Mouse (Mus musculus) midbrain, embryonic 13.5 days (tissue): ENCODE measurements around the gene Nme8. TPM values are rescaled to one million over a fixed set of nuclear protein-coding genes. Genes with fewer than 3 reads are reported as not detected.

Experiments used
- ATAC-seq: fragments of 200-750 bp; cut with Nextera tagmentation; 2 replicates; pipeline ENCODE4 v1.8.0; 2017; ENCODE audit warnings: mild to moderate bottlenecking, moderate TSS enrichment, moderate library complexity
- H3K27ac ChIP-seq: fragments of 300-500 bp; sonication (generic); 2 replicates; pipeline ENCODE4 v1.5.1; 2015; ENCODE audit warnings: inconsistent platforms, mild to moderate bottlenecking, moderate library complexity
- H3K27me3 ChIP-seq: fragments of 300-500 bp; sonication (generic); 2 replicates; pipeline ENCODE4 v1.6.1; 2015; ENCODE audit warnings: mild to moderate bottlenecking, inconsistent platforms
- H3K36me3 ChIP-seq: fragments of 300-500 bp; sonication (generic); 2 replicates; pipeline ENCODE4 v1.6.1; 2015; ENCODE audit warnings: mild to moderate bottlenecking, inconsistent platforms
- H3K4me1 ChIP-seq: fragments of 300-500 bp; sonication (generic); replicated peaks from 2 replicates; pipeline ENCODE4 v1.6.1; 2015; ENCODE audit warnings: inconsistent platforms
- H3K4me2 ChIP-seq: fragments of 300-500 bp; sonication (generic); replicated peaks from 2 replicates; pipeline ENCODE4 v1.6.1; 2015; ENCODE audit warnings: moderate library complexity, mild to moderate bottlenecking, inconsistent platforms
- H3K4me3 ChIP-seq: fragments of 300-500 bp; sonication (generic); replicated peaks from 2 replicates; pipeline ENCODE4 v1.5.1; 2015; ENCODE audit warnings: mild to moderate bottlenecking, inconsistent platforms
- H3K9ac ChIP-seq: fragments of 300-500 bp; sonication (generic); replicated peaks from 2 replicates; pipeline ENCODE4 v1.6.1; 2015; ENCODE audit warnings: mild to moderate bottlenecking, inconsistent platforms
- H3K9me3 ChIP-seq: fragments of 300-500 bp; sonication (generic); 2 replicates; pipeline ENCODE4 v1.6.1; 2016; ENCODE audit warnings: mild to moderate bottlenecking, inconsistent platforms
- WGBS: fragments of 180-500 bp; shearing (Covaris S2); methylation state at CpG from one replicate; pipeline ENCODE4 v1.1.7; 2015; 5-methylcytosine and 5-hydroxymethylcytosine counted together
- polyA plus RNA-seq: library from polyadenylated mRNA; unstranded; fragments of >200 nt; fragmentation: Nextera tagmentation; extraction: Ambion mirVana; gene quantifications from 2 replicates; pipeline ENCODE4 v1.2.1, GENCODE M21; 2015

Gene Nme8
- not detected in 2 replicates for polyA plus RNA-seq

GRCm38 (mm10) chr13:19697790-19698189, at the start of gene Nme8:
Nme8 (minus strand) TSS chr13:19697794.
- WGBS = 24% methylated on average over 7 of the region's 7 CpGs

GRCm38 (mm10) chr13:19745741-19746140, 48.1 kb upstream of the Nme8 start:
- H3K9ac ChIP-seq = no peak overlapping the region
- H3K4me2 ChIP-seq = no peak overlapping the region
- H3K4me1 ChIP-seq = no peaks in the 10 kb centered on the region
- H3K9me3 ChIP-seq = no peaks in the 10 kb centered on the region
- no peaks in the 10 kb centered on the region for H3K36me3 ChIP-seq
- H3K27ac ChIP-seq = no peak overlapping the region
- no peaks in the 10 kb centered on the region for H3K27me3 ChIP-seq
- no peak overlapping the region for H3K4me3 ChIP-seq
- ATAC-seq = no peak
- 53% methylated on average over 2 of the region's 2 CpGs for WGBS

More at GRCm38 (mm10) chr13:19697790-19698189, at the start of gene Nme8:
- no peak within 1 kb of the TSS for H3K27ac ChIP-seq
- no peak within 1 kb of the TSS for H3K9ac ChIP-seq
- no peaks in the 10 kb centered on the region for H3K4me1 ChIP-seq
- no peak within 1 kb of the TSS for H3K4me2 ChIP-seq
- no peaks in the 10 kb centered on the region for H3K9me3 ChIP-seq
- ATAC-seq = 0 out of 2 replicates have a peak, but pooled peaks have one; percentile 17
- no peak within 1 kb of the TSS for H3K4me3 ChIP-seq
- no peaks in the 10 kb centered on the region for H3K36me3 ChIP-seq
- H3K27me3 ChIP-seq = 0 out of 2 replicates have a peak, but pooled peaks cover 5% of the 10 kb centered on the region

- H3K4me1 ChIP-seq = no peaks in the 10 kb centered on the region
- 92% methylated on average over 5 of the region's 5 CpGs for WGBS
- H3K4me3 ChIP-seq = no peak overlapping the region
- H3K9ac ChIP-seq = no peak overlapping the region
- no peak overlapping the region for H3K27ac ChIP-seq
- no peaks in the 10 kb centered on the region for H3K36me3 ChIP-seq
- no peaks in the 10 kb centered on the region for H3K27me3 ChIP-seq
- ATAC-seq = no peak
- H3K4me2 ChIP-seq = no peak overlapping the region
- no peaks in the 10 kb centered on the region for H3K9me3 ChIP-seq
Observed at GRCm38 (mm10) chr13:19744536-19744935, 46.9 kb upstream of the Nme8 start.

GRCm38 (mm10) chr13:19734597-19734996, 37.0 kb upstream of the Nme8 start:
- Histone ChIP-seq H3K9me3 (no peaks in the 10 kb centered on the region), H3K27ac (no peak overlapping the region), H3K4me1 (no peaks in the 10 kb centered on the region), H3K27me3 (no peaks in the 10 kb centered on the region), H3K4me3 (no peak overlapping the region), H3K4me2 (no peak overlapping the region), H3K36me3 (no peaks in the 10 kb centered on the region), H3K9ac (no peak overlapping the region)
- 91% methylated on average over 5 of the region's 5 CpGs for WGBS
- no peak for ATAC-seq

- Histone ChIP-seq H3K27ac (no peak overlapping the region), H3K27me3 (no peaks in the 10 kb centered on the region), H3K4me2 (no peak overlapping the region), H3K4me3 (no peak overlapping the region), H3K4me1 (no peaks in the 10 kb centered on the region), H3K9ac (no peak overlapping the region), H3K9me3 (no peaks in the 10 kb centered on the region), H3K36me3 (no peaks in the 10 kb centered on the region)
- ATAC-seq = no peak
- WGBS = 83% methylated on average over 2 of the region's 2 CpGs
Observed at GRCm38 (mm10) chr13:19730826-19731225, 33.2 kb upstream of the Nme8 start.

- Histone ChIP-seq H3K4me1 (no peaks in the 10 kb centered on the region), H3K27me3 (no peaks in the 10 kb centered on the region), H3K9me3 (no peaks in the 10 kb centered on the region), H3K36me3 (no peaks in the 10 kb centered on the region), H3K27ac (no peak overlapping the region), H3K4me3 (no peak overlapping the region), H3K4me2 (no peak overlapping the region), H3K9ac (no peak overlapping the region)
- ATAC-seq = no peak
- WGBS = 77% methylated on average over 5 of the region's 5 CpGs
Observed at GRCm38 (mm10) chr13:19718954-19719353, 21.4 kb upstream of the Nme8 start.

- no peak overlapping the region for H3K27ac ChIP-seq
- WGBS = 73% methylated on average over 2 of the region's 2 CpGs
- no peaks in the 10 kb centered on the region for H3K9me3 ChIP-seq
- H3K36me3 ChIP-seq = no peaks in the 10 kb centered on the region
- H3K4me2 ChIP-seq = no peak overlapping the region
- H3K4me3 ChIP-seq = no peak overlapping the region
- no peaks in the 10 kb centered on the region for H3K27me3 ChIP-seq
- no peak for ATAC-seq
- H3K4me1 ChIP-seq = no peaks in the 10 kb centered on the region
- H3K9ac ChIP-seq = no peak overlapping the region
Observed at GRCm38 (mm10) chr13:19717201-19717600, 19.6 kb upstream of the Nme8 start.

- WGBS = 31% methylated on average over 4 of the region's 4 CpGs
- no peaks in the 10 kb centered on the region for H3K9me3 ChIP-seq
- no peaks in the 10 kb centered on the region for H3K36me3 ChIP-seq
- H3K4me1 ChIP-seq = no peaks in the 10 kb centered on the region
- H3K27ac ChIP-seq = no peak overlapping the region
- H3K4me2 ChIP-seq = no peak overlapping the region
- no peak for ATAC-seq
- no peak overlapping the region for H3K9ac ChIP-seq
- H3K27me3 ChIP-seq = no peaks in the 10 kb centered on the region
- H3K4me3 ChIP-seq = no peak overlapping the region
Observed at GRCm38 (mm10) chr13:19703806-19704205, 6.2 kb upstream of the Nme8 start.

GRCm38 (mm10) chr13:19701443-19702078, 4.0 kb upstream of the Nme8 start:
- 73% methylated on average over 11 of the region's 11 CpGs for WGBS

GRCm38 (mm10) chr13:19700733-19701442, 3.3 kb upstream of the Nme8 start:
- Histone ChIP-seq H3K36me3 (no peaks in the 10 kb centered on the region), H3K4me2 (no peak overlapping the region), H3K27me3 (0 out of 2 replicates have a peak, but pooled peaks cover 5% of the 10 kb centered on the region), H3K4me1 (no peaks in the 10 kb centered on the region), H3K27ac (no peak overlapping the region), H3K9me3 (no peaks in the 10 kb centered on the region), H3K4me3 (no peak overlapping the region), H3K9ac (no peak overlapping the region)
- WGBS = 91% methylated on average over 4 of the region's 4 CpGs
- ATAC-seq = peak; percentile 37; the same call in 1 of the 2 replicates

More at GRCm38 (mm10) chr13:19701443-19702078, 4.0 kb upstream of the Nme8 start:
- Histone ChIP-seq H3K4me1 (no peaks in the 10 kb centered on the region), H3K36me3 (no peaks in the 10 kb centered on the region), H3K27me3 (0 out of 2 replicates have a peak, but pooled peaks cover 5% of the 10 kb centered on the region), H3K4me3 (no peak overlapping the region), H3K9ac (no peak overlapping the region), H3K4me2 (no peak overlapping the region), H3K9me3 (no peaks in the 10 kb centered on the region), H3K27ac (no peak overlapping the region)
- peak; percentile 74 for ATAC-seq

GRCm38 (mm10) chr13:19698524-19699173, 1.1 kb upstream of the Nme8 start:
- Histone ChIP-seq H3K9ac (no peak overlapping the region), H3K27me3 (0 out of 2 replicates have a peak, but pooled peaks cover 5% of the 10 kb centered on the region), H3K4me3 (no peak overlapping the region), H3K4me2 (no peak overlapping the region), H3K27ac (no peak overlapping the region), H3K36me3 (no peaks in the 10 kb centered on the region), H3K4me1 (no peaks in the 10 kb centered on the region), H3K9me3 (no peaks in the 10 kb centered on the region)
- peak; percentile 66; the same call in 1 of the 2 replicates for ATAC-seq
- WGBS = 24% methylated on average over 12 of the region's 12 CpGs

GRCm38 (mm10) chr13:19690417-19690816, 7.2 kb downstream of the Nme8 start:
- no peak overlapping the region for H3K4me2 ChIP-seq
- H3K4me1 ChIP-seq = no peaks in the 10 kb centered on the region
- no peak overlapping the region for H3K9ac ChIP-seq
- H3K9me3 ChIP-seq = no peaks in the 10 kb centered on the region
- H3K27me3 ChIP-seq = no peaks in the 10 kb centered on the region
- 91% methylated on average over 6 of the region's 6 CpGs for WGBS
- no peak overlapping the region for H3K4me3 ChIP-seq
- no peaks in the 10 kb centered on the region for H3K36me3 ChIP-seq
- ATAC-seq = no peak
- H3K27ac ChIP-seq = no peak overlapping the region
